ENCODE assay signal across 20 mouse cellular contexts in genomic region chr1:185062103-185062502, GRCm38 (mm10).
A peak's percentile ranks its signal among the peaks of the same experiment; 100 is the strongest.
DNase-seq lines count a peak whose midpoint lies in the region; TF ChIP-seq lines count a peak whose summit lies in the region.
"Had no signal": no experiment of that assay in that cellular context is flagged by ENCODE, and none has a peak within 500 bp of the region (broad histone marks: within the 10 kb centered on the region; RNA-seq: fewer than 3 reads in every experiment).

No protein-coding gene starts in this region.

- no peak overlapping the region for H3K27ac ChIP-seq in heart, embryonic 10.5 days
- H3K27ac ChIP-seq: embryonic facial prominence, embryonic 10.5 days; forebrain, embryonic 13.5 days; gastrocnemius, adult 2 months; hindbrain, embryonic 10.5 days; hindbrain, embryonic 14.5 days had no signal

- DNase-seq in heart, embryonic 10.5 days (ENCODE audit: low spot score) = peak; percentile 66
- DNase-seq in heart, postnatal 4 days = no peak
- DNase-seq in lung, postnatal 36 days = peak; percentile 24
- no peak for DNase-seq in lung, adult 2 months
- peak; percentile 49 for DNase-seq in ZHBTc4 (ENCODE audit: low read depth, low spot score)
- peak; percentile 37 for DNase-seq in testis, postnatal 14 days (ENCODE audit: low spot score)
- no peak for DNase-seq in cerebellum, adult 11-12 months
- DNase-seq in urinary bladder, postnatal 36 days (ENCODE audit: low spot score in 2 of 2) = no peak
- DNase-seq: adrenal gland, postnatal 14 days; cerebellum, adult 18-20 months; cerebellum, adult 9-11 months; cerebellum, postnatal 36 days; forebrain, postnatal 0 days; gastrocnemius, adult 2 months; gastrocnemius, postnatal 25 days; heart, postnatal 10 days had no signal

- H3K27me3 ChIP-seq in heart, embryonic 10.5 days (ENCODE audit: insufficient read depth, poor library complexity, severe bottlenecking) = peaks cover 7% of the 10 kb centered on the region; the same call in 1 of the 2 replicates
- H3K27me3 ChIP-seq: forebrain, embryonic 13.5 days had no signal

- no peaks in the 10 kb centered on the region for H3K36me3 ChIP-seq in heart, embryonic 10.5 days
- H3K36me3 ChIP-seq: embryonic facial prominence, embryonic 10.5 days; hindbrain, embryonic 10.5 days had no signal

- no peak for TF ChIP-seq POLR2A in lung, adult 2 months (IDR thresholded peaks at IDR 0.05; ENCODE audit: borderline replicate concordance, extremely low read depth, low read depth, low read length)

- TF ChIP-seq CTCF in lung, adult 2 months (IDR thresholded peaks at IDR 0.05; ENCODE audit: insufficient read depth, low read length) = no peak

- no peaks in the 10 kb centered on the region for H3K9me3 ChIP-seq in heart, embryonic 10.5 days
- H3K9me3 ChIP-seq: embryonic facial prominence, embryonic 10.5 days; forebrain, embryonic 13.5 days; hindbrain, embryonic 10.5 days had no signal

- 76% methylated on average over 11 of the region's 11 CpGs for WGBS in heart, embryonic 10.5 days
- WGBS in lung, adult 2 months = 64% methylated on average over 11 of the region's 11 CpGs

- no peak overlapping the region for H3K4me3 ChIP-seq in heart, embryonic 10.5 days
- no peak overlapping the region for H3K4me3 ChIP-seq in lung, adult 2 months (replicated peaks; ENCODE audit: extremely low read depth, low read depth, low read length)
- H3K4me3 ChIP-seq: embryonic facial prominence, embryonic 10.5 days; forebrain, embryonic 13.5 days; gastrocnemius, adult 2 months; hindbrain, embryonic 10.5 days had no signal

- H3K4me1 ChIP-seq in heart, embryonic 10.5 days = 0 out of 2 replicates have a peak, but pooled peaks cover 3% of the 10 kb centered on the region
- H3K4me1 ChIP-seq in lung, adult 2 months (ENCODE audit: control insufficient read depth, insufficient read depth, low read length) = no peaks in the 10 kb centered on the region
- H3K4me1 ChIP-seq: embryonic facial prominence, embryonic 10.5 days; forebrain, embryonic 13.5 days; hindbrain, embryonic 10.5 days had no signal

Comparison
In these comparisons a context has a peak if more than half of its experiments do, and no peak if none do; other contexts are left out.
1. DNase-seq: peak in heart, embryonic 10.5 days (single experiment), lung, postnatal 36 days (single experiment), ZHBTc4 (single experiment) and testis, postnatal 14 days (single experiment); none in heart, postnatal 4 days (single experiment), lung, adult 2 months (single experiment), cerebellum, adult 11-12 months (single experiment) and urinary bladder, postnatal 36 days (0 of 2).